Mouse (Mus musculus) embryonic fibroblast, embryonic 13.5 days (primary cell): ENCODE data around the gene Mei4. TPM values are rescaled to one million over a fixed set of nuclear protein-coding genes. Genes with fewer than 3 reads are reported as not detected.

Experiments used
- H3K27ac ChIP-seq: 2 replicates; pipeline ENCODE4 v1.5.1; 2012; ENCODE audit warnings: low read length, control low read depth, inconsistent platforms; ENCODE audit not compliant: insufficient read depth
- H3K4me1 ChIP-seq: 2 replicates; pipeline ENCODE4 v1.6.1; 2011; ENCODE audit warnings: low read length; ENCODE audit not compliant: control insufficient read depth, insufficient read depth
- H3K4me3 ChIP-seq: 2 replicates; pipeline ENCODE4 v1.5.1; 2011; ENCODE audit warnings: mild to moderate bottlenecking, control low read depth, low read length; ENCODE audit not compliant: insufficient read depth
- CTCF ChIP-seq: IDR thresholded peaks from 2 replicates; pipeline ENCODE4 v1.5.1; 2011; ENCODE audit warnings: mild to moderate bottlenecking, control low read depth, low read length, moderate library complexity, borderline replicate concordance; ENCODE audit not compliant: insufficient read depth
- POLR2A ChIP-seq: IDR thresholded peaks from 2 replicates; pipeline ENCODE4 v1.6.1; 2011; ENCODE audit warnings: low read depth, mild to moderate bottlenecking, control low read depth, low read length, moderate library complexity
- polyA plus RNA-seq: library from polyadenylated mRNA; stranded (reverse); fragments of >200 nt; gene quantifications from 2 replicates; pipeline ENCODE4 v1.2.4, GENCODE M21; 2011; ENCODE audit warnings: low read depth; ENCODE audit not compliant: missing spikeins, insufficient read length

The Mei4 gene
- polyA plus RNA-seq, 1 experiment: 4.4 TPM

GRCm38 (mm10) chr9:82096409-82096808, 232.9 kb downstream of the Mei4 start:
- H3K27ac ChIP-seq: no peak overlapping the region
- TF ChIP-seq CTCF: no peak
- TF ChIP-seq POLR2A: no peak
- H3K4me3 ChIP-seq: no peak overlapping the region
- H3K4me1 ChIP-seq: no peaks in the 10 kb centered on the region

DNA sequence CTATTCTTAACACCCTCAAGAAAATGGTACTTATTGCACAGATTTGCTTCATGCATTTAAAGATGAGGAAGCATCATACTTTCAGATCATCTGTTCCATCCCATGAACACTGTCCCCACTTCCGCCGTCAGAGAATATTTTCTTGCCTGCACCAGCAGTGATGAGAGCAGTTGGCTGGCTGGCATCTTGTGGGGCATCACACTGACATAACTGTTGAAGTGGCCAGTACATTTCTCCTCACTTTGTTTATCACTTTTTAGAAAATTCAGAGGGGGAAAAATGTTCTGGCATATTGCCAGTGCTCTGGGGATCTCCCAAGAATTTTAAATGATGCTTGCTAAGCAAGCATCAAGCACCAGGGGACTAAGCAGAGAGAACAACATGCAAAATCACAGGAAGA, 251.4 kb downstream of the Mei4 start:
- Histone ChIP-seq H3K4me3 (no peak overlapping the region), H3K4me1 (no peaks in the 10 kb centered on the region), H3K27ac (no peak overlapping the region)
- TF ChIP-seq CTCF: no peak
- TF ChIP-seq POLR2A: no peak

DNA sequence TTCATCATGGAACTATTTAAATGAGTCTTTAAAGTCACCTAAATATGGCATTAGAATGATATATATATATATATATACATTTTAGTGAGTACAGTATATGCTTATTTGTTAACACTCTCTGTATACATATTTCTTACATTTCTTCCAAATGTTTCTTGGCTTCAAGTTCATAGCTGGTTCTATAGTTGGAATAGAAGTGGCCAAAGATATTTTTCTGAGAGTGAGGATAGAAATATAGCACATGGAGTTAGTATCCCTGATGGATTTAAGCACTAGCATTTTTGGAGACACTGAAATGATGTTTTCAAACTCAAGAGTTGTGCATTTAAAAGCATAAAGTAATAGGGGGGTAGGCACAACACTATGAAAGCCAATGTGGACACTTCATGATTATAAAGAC, 272.6 kb downstream of the Mei4 start:
- TF ChIP-seq CTCF: no peak
- no peak for TF ChIP-seq POLR2A
- Histone ChIP-seq H3K4me1 (no peaks in the 10 kb centered on the region), H3K27ac (no peak overlapping the region), H3K4me3 (no peak overlapping the region)

DNA sequence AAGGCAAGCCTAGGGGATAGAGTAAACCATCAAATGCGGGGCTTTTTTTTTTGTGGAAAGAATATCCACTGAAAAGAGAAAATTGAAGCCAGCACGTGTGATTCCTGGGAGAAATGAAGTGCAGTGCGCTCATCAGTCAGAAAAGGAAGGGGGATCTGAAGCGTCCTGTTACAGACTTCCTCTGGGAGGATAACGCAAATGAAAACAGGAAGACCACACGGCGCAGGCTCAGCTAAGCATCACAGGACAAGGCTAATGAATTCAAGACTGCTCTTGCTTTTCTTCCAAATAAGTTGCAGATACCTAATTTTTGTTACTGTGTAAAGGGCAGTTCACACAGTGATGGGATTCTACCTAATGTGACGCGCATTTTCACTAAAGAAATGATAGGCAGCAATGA, 296.7 kb downstream of the Mei4 start:
- Histone ChIP-seq H3K4me1 (no peaks in the 10 kb centered on the region), H3K4me3 (no peak overlapping the region), H3K27ac (no peak overlapping the region)
- TF ChIP-seq CTCF (no peak), POLR2A (no peak)

GRCm38 (mm10) chr9:82162415-82162814, 298.9 kb downstream of the Mei4 start:
- H3K27ac ChIP-seq: no peak overlapping the region
- H3K4me1 ChIP-seq: no peaks in the 10 kb centered on the region
- H3K4me3 ChIP-seq: no peak overlapping the region
- TF ChIP-seq POLR2A: no peak
- no peak for TF ChIP-seq CTCF

DNA sequence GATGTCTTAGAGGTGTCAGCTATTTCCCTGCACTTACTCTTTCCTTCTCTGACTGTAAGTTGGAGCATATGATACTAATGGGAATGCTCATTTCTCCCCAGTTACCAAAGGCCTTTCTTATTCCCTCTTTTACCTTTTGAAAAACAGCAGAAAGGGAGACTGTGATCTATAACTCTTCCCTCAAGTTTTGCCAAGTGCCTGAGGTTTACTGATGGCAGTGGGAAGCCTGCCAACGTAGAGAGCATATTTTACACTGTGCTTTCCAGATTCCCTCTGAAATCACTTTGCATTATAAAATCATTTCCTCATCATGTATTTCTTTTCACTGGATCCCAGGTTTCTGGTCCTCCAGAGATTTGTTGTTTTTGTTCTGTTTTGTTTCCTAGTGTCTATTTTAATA, 354.5 kb downstream of the Mei4 start:
- TF ChIP-seq CTCF: no peak
- no peak for TF ChIP-seq POLR2A

GRCm38 (mm10) chr9:82247695-82248445, 384.4 kb downstream of the Mei4 start:
- Histone ChIP-seq H3K4me3 (no peak overlapping the region), H3K27ac (no peak overlapping the region), H3K4me1 (no peaks in the 10 kb centered on the region)
- TF ChIP-seq CTCF (no peak), POLR2A (no peak)

More for the DNA sequence above, 354.5 kb downstream of the Mei4 start:
- Histone ChIP-seq H3K4me1 (no peaks in the 10 kb centered on the region), H3K27ac (peak overlapping the region; percentile 26; the same call in 1 of the 2 replicates), H3K4me3 (no peak overlapping the region)

Other genes with a start within 250 kb of the Mei4 start
- 32.5 and 78.1 TPM in 2 replicates for gene Htr1b, start 229.8 kb upstream of the Mei4 start, polyA plus RNA-seq